Mouse (Mus musculus): ENCODE data around the gene Meiob. TPM values are rescaled to one million over a fixed set of nuclear protein-coding genes. Genes with fewer than 3 reads are reported as not detected.

The Meiob gene
- polyA plus RNA-seq, 1 experiment from 2014 or later, result 1.5 TPM

DNA sequence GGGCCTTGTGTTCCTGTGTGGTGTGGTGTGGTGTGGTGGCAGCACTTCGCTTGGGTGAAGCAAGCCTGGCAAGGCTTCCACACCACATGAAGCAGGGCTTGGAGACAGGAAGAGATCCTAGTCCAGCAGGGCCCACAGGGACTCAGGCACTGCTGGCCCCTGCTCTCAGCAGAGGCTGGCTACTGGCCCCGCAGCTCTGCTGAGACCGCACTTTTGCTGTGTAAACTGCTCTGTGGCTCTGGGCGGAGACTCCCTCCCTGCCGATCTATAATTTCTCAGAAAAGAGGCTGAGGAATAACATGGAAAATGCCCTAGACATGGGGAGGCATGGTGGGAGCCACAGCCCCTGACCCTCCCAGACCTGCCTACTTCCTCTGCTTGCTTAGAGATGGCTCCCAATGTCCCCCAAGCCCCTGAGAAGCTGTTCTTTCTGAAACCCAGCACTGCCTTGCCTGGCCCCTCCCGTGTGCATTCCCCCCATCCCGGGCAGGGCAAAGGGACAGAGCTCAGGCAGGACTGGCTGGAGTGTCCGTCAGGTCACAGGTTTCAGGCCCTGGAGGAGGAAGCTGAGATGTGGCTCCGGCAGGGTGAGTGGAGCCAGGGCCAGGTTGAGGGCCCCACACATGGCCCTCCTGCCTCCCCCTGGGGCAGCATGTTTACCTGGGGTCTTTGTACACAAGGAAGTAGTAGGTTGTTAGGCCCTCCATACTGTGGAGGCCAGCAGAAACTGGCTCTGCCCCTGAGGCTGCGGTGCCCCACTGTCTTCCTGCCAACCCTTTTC lies 73.4 kb downstream of the Meiob start:
- H3K27ac ChIP-seq, result peak overlapping the region; percentile 69
- H3K9ac ChIP-seq, result peak overlapping the region; percentile 15
- H3K4me3 ChIP-seq, result no peak overlapping the region
- ATAC-seq, result peak; percentile 50
- peaks cover 22% of the 10 kb centered on the region for H3K36me3 ChIP-seq
- H3K4me1 ChIP-seq, result peaks cover 12% of the 10 kb centered on the region; the same call in 1 of the 2 replicates
- no peaks in the 10 kb centered on the region; the same call in 1 of the 2 replicates for H3K27me3 ChIP-seq (replicated peaks)
- H3K9me3 ChIP-seq (replicated peaks), result no peaks in the 10 kb centered on the region
- WGBS (ENCODE audit: insufficient replicate concordance), result 58% methylated on average over 10 of the region's 10 CpGs
- H3K4me2 ChIP-seq, result peak overlapping the region; percentile 27

DNA sequence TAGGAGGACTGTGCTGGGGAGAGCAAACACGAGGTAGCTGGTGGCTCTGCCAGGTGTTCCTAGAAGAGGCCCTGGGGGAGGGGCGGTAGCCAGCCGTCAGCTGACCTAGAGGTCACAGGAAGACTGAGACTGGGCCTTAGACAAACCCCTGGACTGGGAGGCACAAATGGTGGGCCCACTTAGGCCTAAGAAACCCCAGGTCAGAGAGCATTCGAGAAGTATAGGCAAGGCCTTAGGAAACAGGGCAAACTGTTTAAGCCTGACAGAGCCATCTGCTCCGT lies 74.0 kb downstream of the Meiob start:
- Histone ChIP-seq H3K4me2 (peak overlapping the region; percentile 27), H3K4me1 (peaks cover 12% of the 10 kb centered on the region; the same call in 1 of the 2 replicates), H3K4me3 (no peak overlapping the region), H3K36me3 (peaks cover 28% of the 10 kb centered on the region), H3K27me3 (replicated peaks) (no peaks in the 10 kb centered on the region; the same call in 1 of the 2 replicates), H3K9ac (peak overlapping the region; percentile 15; the same call in 1 of the 2 replicates), H3K9me3 (replicated peaks) (no peaks in the 10 kb centered on the region), H3K27ac (peak overlapping the region; percentile 69)
- ATAC-seq, result peak; percentile 36; the same call in 1 of the 2 replicates
- 49% methylated on average over 5 of the region's 5 CpGs for WGBS (ENCODE audit: insufficient replicate concordance)

DNA sequence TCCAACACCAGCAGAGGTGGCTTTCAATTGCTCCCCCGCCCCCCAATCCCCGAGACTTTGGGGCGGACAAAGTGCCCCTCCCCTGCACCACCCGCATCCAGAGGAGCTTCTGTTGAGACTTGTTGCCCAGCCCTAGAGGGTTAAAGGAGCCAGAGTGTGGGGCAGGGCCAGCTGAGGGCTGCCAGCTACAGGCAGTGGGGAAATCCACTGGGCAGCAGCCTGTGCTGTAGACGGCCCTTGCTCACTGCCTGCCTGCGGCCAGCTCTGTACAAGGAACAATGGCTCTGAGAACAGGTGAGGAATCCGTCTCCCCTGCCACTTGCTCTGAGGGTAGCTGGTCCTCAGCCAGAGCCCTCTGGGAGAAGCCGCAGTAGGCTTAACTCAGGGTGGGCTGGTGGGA lies 74.4 kb downstream of the Meiob start:
- Histone ChIP-seq H3K4me3 (no peak overlapping the region), H3K9ac (no peak overlapping the region), H3K27ac (no peak overlapping the region), H3K4me1 (peaks cover 12% of the 10 kb centered on the region; the same call in 1 of the 2 replicates), H3K4me2 (peak overlapping the region; percentile 27; the same call in 1 of the 2 replicates), H3K36me3 (peaks cover 32% of the 10 kb centered on the region), H3K27me3 (replicated peaks) (no peaks in the 10 kb centered on the region; the same call in 1 of the 2 replicates), H3K9me3 (replicated peaks) (no peaks in the 10 kb centered on the region)
- 71% methylated on average over 8 of the region's 8 CpGs for WGBS (ENCODE audit: insufficient replicate concordance)
- ATAC-seq, result no peak

DNA sequence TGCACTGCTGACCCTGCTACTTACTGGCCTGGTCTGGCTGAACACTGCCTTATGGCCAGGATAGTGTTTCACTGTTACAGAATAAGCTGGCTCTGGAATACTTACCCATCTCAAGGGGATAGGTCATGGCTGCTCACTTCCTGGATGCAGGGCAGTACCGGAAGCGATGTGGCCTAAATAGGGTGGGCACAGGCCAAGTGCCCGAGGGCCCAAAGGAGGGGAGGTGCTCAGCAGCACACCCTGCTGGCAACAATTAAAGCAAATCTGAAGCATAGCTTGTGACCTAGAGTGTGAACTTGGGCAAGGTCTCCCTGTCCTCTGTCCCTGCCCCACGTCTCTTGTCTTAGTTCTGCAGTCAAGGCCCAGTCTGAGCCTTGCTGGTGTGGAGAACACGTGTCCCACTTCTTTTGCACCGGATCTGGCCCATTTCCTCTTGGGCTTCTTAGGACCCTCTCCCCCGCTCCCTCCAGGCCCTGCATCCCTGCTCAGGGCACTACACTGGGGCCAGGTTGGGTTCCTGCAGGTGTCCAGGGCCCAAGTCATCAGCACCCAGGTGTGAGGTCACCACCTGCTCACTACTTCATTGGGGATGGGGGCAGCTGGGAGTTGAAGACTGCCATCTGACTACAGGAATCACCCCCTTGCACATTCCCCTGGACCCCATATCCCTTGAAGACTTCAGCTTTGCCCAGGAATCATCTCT lies 77.8 kb downstream of the Meiob start:
- ATAC-seq, result no peak
- WGBS (ENCODE audit: insufficient replicate concordance), result 45% methylated on average over 7 of the region's 7 CpGs

DNA sequence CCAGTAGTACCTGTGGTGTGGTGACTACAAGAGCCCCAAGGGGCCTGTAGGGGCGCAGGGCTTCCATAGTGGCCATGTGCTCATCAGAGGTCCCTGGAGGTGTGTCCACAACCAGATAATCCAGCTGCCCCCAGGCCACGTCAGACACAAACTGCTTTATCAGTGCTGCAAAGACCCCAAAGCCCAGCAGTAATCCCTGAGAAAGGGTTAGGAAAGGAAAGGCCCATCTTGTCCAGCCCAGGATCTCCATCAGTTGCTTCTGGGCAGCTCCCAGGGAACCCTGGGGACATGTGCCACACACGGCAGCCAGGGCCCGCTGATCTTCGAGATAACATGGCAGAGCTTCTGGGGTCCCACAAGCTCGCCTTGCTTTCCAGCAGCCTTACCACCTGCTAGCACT lies 80.3 kb downstream of the Meiob start:
- WGBS (ENCODE audit: insufficient replicate concordance), result 65% methylated on average over 6 of the region's 6 CpGs
- Histone ChIP-seq H3K9me3 (replicated peaks) (no peaks in the 10 kb centered on the region), H3K4me2 (peak overlapping the region; percentile 92), H3K9ac (peak overlapping the region; percentile 81), H3K4me3 (peak overlapping the region; percentile 95), H3K27ac (no peak overlapping the region), H3K27me3 (replicated peaks) (no peaks in the 10 kb centered on the region), H3K4me1 (peaks cover 41% of the 10 kb centered on the region), H3K36me3 (peaks cover 68% of the 10 kb centered on the region)
- no peak for ATAC-seq

More for the DNA sequence above, 77.8 kb downstream of the Meiob start:
- no peaks in the 10 kb centered on the region for H3K27me3 ChIP-seq (replicated peaks)
- H3K9ac ChIP-seq, result no peak overlapping the region
- H3K4me1 ChIP-seq, result peaks cover 26% of the 10 kb centered on the region
- no peak overlapping the region for H3K27ac ChIP-seq
- no peak overlapping the region for H3K4me2 ChIP-seq
- H3K9me3 ChIP-seq (replicated peaks), result no peaks in the 10 kb centered on the region
- no peak overlapping the region for H3K4me3 ChIP-seq
- H3K36me3 ChIP-seq, result peaks cover 50% of the 10 kb centered on the region

DNA sequence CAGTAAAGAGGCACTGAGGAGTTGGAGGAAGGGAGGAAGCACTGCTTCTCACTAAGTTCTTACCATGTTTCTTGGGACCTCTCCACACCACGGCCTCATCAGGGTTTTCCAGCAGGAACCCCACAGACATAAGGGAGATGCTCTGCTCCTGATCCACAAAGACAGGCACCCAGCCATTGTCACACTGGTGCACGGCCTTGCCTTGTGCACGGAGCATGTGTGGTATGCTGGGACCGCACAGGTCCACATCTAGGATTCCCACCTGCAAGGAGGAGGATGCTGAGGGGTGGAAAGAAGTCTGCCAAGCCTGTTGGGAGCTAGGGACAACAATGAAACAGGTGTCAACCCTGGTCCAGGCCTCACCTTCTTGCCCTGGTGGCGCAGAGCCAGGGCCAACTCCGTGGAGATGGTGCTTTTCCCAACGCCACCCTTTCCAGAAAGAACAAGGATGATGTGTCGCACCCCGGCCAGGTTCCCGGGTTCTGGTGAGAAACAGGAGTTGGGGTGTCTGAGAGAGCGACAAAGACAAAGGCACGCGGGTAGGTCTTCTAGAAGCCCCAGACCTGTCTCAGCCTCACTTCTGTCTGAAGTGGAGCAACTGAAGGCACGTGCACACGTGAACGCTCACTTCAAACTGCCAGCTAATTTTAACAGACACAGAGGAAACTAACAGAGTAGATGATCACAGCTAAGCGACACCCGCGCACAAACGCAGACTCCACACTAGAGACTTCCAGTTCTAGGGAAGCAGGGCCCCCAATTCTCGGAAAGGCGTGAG lies 81.5 kb downstream of the Meiob start:
- peaks cover 77% of the 10 kb centered on the region for H3K36me3 ChIP-seq
- no peaks in the 10 kb centered on the region for H3K9me3 ChIP-seq (replicated peaks)
- H3K27me3 ChIP-seq (replicated peaks), result no peaks in the 10 kb centered on the region
- peak overlapping the region; percentile 81 for H3K9ac ChIP-seq
- ATAC-seq, result 0 out of 2 replicates have a peak, but pooled peaks have one; percentile 1
- peak overlapping the region; percentile 95 for H3K4me3 ChIP-seq
- H3K27ac ChIP-seq, result peak overlapping the region; percentile 71
- peak overlapping the region; percentile 92 for H3K4me2 ChIP-seq
- 19% methylated on average over 22 of the region's 22 CpGs for WGBS (ENCODE audit: insufficient replicate concordance)
- H3K4me1 ChIP-seq, result peaks cover 46% of the 10 kb centered on the region

DNA sequence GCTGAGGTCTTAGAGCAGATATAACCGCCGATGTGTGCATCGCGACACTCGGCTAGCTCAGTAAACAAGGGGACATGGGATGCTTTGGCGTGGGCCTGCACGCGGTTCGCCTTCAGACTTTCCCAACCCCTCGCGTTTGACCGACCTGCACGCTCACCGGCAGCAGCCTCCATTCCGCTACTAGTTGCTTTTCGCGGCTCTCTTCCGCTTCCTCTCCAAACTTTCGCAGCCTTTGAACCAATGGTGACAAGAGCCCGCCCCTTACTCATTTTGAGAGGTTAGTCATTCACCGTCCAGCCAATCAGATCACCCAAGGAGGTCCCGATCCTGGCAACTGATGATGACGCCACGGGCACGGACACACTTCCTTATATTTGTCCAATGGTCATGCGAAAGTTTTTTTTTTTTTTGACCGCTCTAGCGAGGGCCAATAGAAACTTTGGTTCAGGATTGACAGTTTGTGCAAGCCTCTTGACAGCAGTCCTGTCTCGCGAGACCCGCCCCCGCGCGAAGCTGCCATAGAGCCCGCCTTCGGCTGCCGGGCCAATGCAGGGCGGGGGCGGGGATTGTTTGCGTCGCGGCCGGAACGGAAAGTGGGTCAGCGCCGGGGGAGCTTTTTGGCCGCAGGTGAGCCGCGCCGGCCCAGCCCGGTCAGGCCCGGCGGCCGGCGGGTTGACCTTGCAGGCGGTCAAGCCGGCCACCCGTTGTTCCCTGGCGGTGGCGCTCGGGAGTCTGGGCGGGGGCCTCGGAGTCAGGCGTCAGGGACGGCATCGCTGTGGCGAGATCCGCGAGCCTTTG lies 82.2 kb downstream of the Meiob start, which contains the start of the genes Nubp2 and Spsb3:
TSS of gene Nubp2 (minus strand) at position 216 of the 798 bp plus-strand sequence.
TSS of gene Spsb3 (plus strand) at position 510 of the 798 bp plus-strand sequence.
- peaks cover 53% of the 10 kb centered on the region for H3K4me1 ChIP-seq
- H3K27ac ChIP-seq, result peak within 1 kb of the TSS; percentile 91
- H3K36me3 ChIP-seq, result peaks cover 77% of the 10 kb centered on the region
- H3K4me3 ChIP-seq, result peak within 1 kb of the TSS; percentile 95
- H3K27me3 ChIP-seq (replicated peaks), result no peaks in the 10 kb centered on the region
- WGBS (ENCODE audit: insufficient replicate concordance), result under 1% methylated on average over 69 of the region's 69 CpGs
- peak; percentile 93 for ATAC-seq
- H3K9ac ChIP-seq, result peak within 1 kb of the TSS; percentile 95
- H3K4me2 ChIP-seq, result peak within 1 kb of the TSS; percentile 92
- H3K9me3 ChIP-seq (replicated peaks), result no peaks in the 10 kb centered on the region

DNA sequence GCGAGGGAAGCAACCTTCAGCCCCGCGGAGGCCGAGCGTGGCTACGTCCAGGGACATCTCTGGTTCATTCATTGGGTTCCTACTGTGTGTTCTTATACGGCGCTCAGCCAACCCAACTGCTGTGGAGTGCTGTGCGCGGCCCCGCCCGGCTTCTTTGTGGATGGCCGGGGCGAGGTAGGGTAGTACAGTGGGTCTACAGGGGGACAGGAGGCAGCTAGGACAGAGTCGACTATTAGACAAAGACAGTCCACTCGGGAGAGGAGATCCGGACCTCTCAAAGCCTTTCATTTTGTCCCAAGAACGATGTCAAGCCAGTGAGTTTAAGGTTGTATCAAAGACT lies 82.8 kb downstream of the Meiob start:
- Histone ChIP-seq H3K27me3 (replicated peaks) (no peaks in the 10 kb centered on the region), H3K4me2 (peak overlapping the region; percentile 83), H3K9me3 (replicated peaks) (no peaks in the 10 kb centered on the region), H3K36me3 (peaks cover 77% of the 10 kb centered on the region), H3K9ac (peak overlapping the region; percentile 95), H3K4me1 (peaks cover 53% of the 10 kb centered on the region), H3K27ac (peak overlapping the region; percentile 91), H3K4me3 (peak overlapping the region; percentile 95)
- ATAC-seq, result peak; percentile 45
- WGBS (ENCODE audit: insufficient replicate concordance), result 2% methylated on average over 18 of the region's 18 CpGs

DNA sequence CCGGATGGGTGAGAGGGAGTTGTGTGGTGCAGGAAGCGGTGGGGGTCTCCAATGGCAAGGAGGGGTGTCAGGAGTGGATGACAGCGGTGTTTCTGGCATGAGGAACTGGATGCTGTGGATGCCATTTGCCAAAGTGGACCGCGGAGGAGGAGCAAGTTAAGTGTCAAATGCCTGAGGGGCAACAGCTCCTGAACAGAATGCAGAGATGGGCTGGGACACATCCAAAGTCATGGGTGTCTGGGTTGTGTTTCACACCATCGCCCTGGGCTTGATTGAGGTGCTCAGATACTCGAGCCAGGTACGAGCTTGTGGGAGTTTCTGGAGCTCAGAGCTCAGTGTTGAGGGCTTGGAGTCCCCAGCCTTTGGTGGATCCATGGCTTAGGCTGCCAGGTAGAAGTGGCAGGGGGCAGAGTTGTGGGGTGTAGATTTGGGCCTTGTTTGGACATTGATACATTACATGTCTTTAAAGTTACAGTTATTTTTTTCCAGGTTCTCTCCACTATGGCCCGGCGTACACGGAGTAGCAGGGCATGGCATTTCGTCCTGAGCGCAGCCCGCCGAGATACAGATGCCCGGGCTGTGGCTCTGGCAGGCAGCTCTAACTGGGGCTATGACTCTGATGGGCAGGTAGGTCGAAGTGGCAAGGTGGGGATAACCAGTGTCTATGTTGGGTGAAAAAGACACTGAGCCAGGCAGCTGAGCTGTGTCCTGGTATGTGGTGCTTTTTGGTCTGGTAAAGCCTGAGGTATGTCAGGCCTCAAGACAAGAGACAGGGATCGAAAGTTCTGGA lies 83.4 kb downstream of the Meiob start:
- Histone ChIP-seq H3K4me1 (peaks cover 53% of the 10 kb centered on the region), H3K27me3 (replicated peaks) (no peaks in the 10 kb centered on the region), H3K9me3 (replicated peaks) (no peaks in the 10 kb centered on the region), H3K9ac (peak overlapping the region; percentile 95), H3K27ac (peak overlapping the region; percentile 91), H3K36me3 (peaks cover 77% of the 10 kb centered on the region), H3K4me2 (peak overlapping the region; percentile 83), H3K4me3 (peak overlapping the region; percentile 95)
- 57% methylated on average over 18 of the region's 18 CpGs for WGBS (ENCODE audit: insufficient replicate concordance)
- no peak for ATAC-seq

DNA sequence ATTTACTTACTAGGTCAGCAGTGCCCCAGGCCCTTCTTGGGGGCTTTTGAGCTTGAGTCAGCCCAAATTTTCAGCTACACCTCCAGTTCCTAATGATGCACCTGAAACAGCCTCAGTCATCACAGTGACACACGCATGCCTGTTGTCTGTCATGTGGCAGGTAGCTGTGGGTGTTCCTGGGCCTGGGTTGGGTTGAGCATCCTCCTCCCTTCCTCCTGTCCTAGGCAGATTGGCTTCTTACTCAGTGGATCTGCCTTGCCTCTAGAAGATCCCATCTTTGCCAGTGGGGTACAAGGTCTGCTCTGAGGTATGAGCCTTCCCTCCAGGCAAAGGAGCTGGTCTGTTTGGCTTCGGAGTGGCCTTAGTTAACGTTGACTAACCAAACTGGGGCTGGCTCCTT lies 84.8 kb downstream of the Meiob start:
- Histone ChIP-seq H3K9me3 (replicated peaks) (no peaks in the 10 kb centered on the region), H3K9ac (peak overlapping the region; percentile 95; the same call in 1 of the 2 replicates), H3K4me3 (no peak overlapping the region), H3K4me1 (peaks cover 61% of the 10 kb centered on the region), H3K36me3 (peaks cover 77% of the 10 kb centered on the region), H3K27me3 (replicated peaks) (no peaks in the 10 kb centered on the region), H3K4me2 (peak overlapping the region; percentile 83), H3K27ac (peak overlapping the region; percentile 91)
- WGBS (ENCODE audit: insufficient replicate concordance), result 79% methylated on average over 3 of the region's 3 CpGs
- no peak for ATAC-seq

Data from liver, embryonic 12.5 days (tissue).